Mouse (Mus musculus) intestine, embryonic 14.5 days (tissue): ENCODE data around the gene Tenm2. TPM values are rescaled to one million over a fixed set of nuclear protein-coding genes. Genes with fewer than 3 reads are reported as not detected.

ENCODE experiments used
- ATAC-seq: fragments of 200-750 bp; cut with Nextera tagmentation; replicated peaks from 2 replicates; pipeline ENCODE4 v1.8.0; 2017; ENCODE audit warnings: low read depth, moderate number of reproducible peaks, moderate TSS enrichment, moderate library complexity; ENCODE audit not compliant: low FRiP score, low TSS enrichment
- DNase-seq: peaks from one replicate; pipeline ENCODE4 v3.0.0-alpha.2; 2018; ENCODE audit warnings: low spot score
- H3K27ac ChIP-seq: fragments of 300-500 bp; sonication (generic); 2 replicates; pipeline ENCODE4 v1.5.1; 2014; ENCODE audit warnings: low read depth, mild to moderate bottlenecking, control low read depth
- H3K27me3 ChIP-seq: fragments of 300-500 bp; sonication (generic); replicated peaks from 2 replicates; pipeline ENCODE4 v1.6.1; 2014; ENCODE audit warnings: low read length, control low read depth; ENCODE audit not compliant: control insufficient read depth, insufficient read depth
- H3K36me3 ChIP-seq: fragments of 300-500 bp; sonication (generic); 2 replicates; pipeline ENCODE4 v1.6.1; 2014; ENCODE audit warnings: low read length, control low read depth; ENCODE audit not compliant: control insufficient read depth, insufficient read depth
- H3K4me1 ChIP-seq: fragments of 300-500 bp; sonication (generic); replicated peaks from 2 replicates; pipeline ENCODE4 v1.6.1; 2014; ENCODE audit warnings: low read length, control low read depth, mixed read lengths; ENCODE audit not compliant: control insufficient read depth, insufficient read depth
- H3K4me2 ChIP-seq: fragments of 300-500 bp; sonication (generic); 2 replicates; pipeline ENCODE4 v1.6.1; 2014; ENCODE audit warnings: low read length
- H3K4me3 ChIP-seq: fragments of 300-500 bp; sonication (generic); 2 replicates; pipeline ENCODE4 v1.5.1; 2014; ENCODE audit warnings: low read depth, low read length, control low read depth, mixed read lengths
- H3K9ac ChIP-seq: fragments of 300-500 bp; sonication (generic); 2 replicates; pipeline ENCODE4 v1.6.1; 2014; ENCODE audit warnings: mild to moderate bottlenecking, low read length
- H3K9me3 ChIP-seq: fragments of 300-500 bp; sonication (generic); 2 replicates; pipeline ENCODE4 v1.6.1; 2016; ENCODE audit warnings: low read length, control low read depth; ENCODE audit not compliant: control insufficient read depth
- WGBS: fragments of 180-500 bp; shearing (Covaris S2); extraction: QIAGEN DNeasy Blood & Tissue Kit; methylation state at CpG from one replicate; pipeline ENCODE4 v1.1.7; 2014; 5-methylcytosine and 5-hydroxymethylcytosine counted together
- polyA plus RNA-seq: library from polyadenylated mRNA; unstranded; fragments of >200 nt; fragmentation: Nextera tagmentation; extraction: Ambion mirVana; gene quantifications from 2 replicates; pipeline ENCODE4 v1.2.1, GENCODE M21; 2014

Gene Tenm2
- polyA plus RNA-seq, 1 experiment from 2014 or later, result 2.8 TPM

GRCm38 (mm10) chr11:36851690-36852089 is 384.1 kb downstream of the Tenm2 start:
- no peak overlapping the region for H3K9ac ChIP-seq
- no peak overlapping the region for H3K4me3 ChIP-seq
- H3K4me2 ChIP-seq, result no peak overlapping the region
- 39% methylated on average over 3 of the region's 3 CpGs for WGBS
- no peaks in the 10 kb centered on the region for H3K36me3 ChIP-seq
- ATAC-seq (no peak), DNase-seq (no peak)
- no peaks in the 10 kb centered on the region for H3K4me1 ChIP-seq
- no peaks in the 10 kb centered on the region for H3K9me3 ChIP-seq
- H3K27me3 ChIP-seq, result no peaks in the 10 kb centered on the region
- H3K27ac ChIP-seq, result no peak overlapping the region

DNA sequence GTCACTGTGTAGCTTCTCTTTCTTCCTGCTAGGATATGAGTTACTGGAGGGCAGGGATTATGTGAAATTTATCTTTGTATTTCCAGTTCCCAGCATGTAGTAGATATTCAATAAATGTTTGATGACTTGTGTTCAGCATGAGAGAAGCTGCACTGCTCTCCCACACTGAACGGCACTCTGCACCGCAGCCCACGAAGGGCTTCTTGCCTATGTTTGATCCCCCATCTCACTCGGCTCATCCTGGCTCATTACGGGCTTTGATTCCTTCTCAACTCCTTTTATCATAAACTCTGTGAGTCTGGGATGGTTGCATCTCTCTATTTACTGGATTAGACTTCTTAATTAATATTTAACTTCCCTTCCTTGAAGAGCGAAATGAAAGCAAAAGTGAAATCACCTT is 388.3 kb downstream of the Tenm2 start:
- Histone ChIP-seq H3K27ac (no peak overlapping the region), H3K4me1 (no peaks in the 10 kb centered on the region), H3K9me3 (no peaks in the 10 kb centered on the region), H3K9ac (no peak overlapping the region), H3K4me2 (no peak overlapping the region), H3K36me3 (no peaks in the 10 kb centered on the region), H3K27me3 (no peaks in the 10 kb centered on the region), H3K4me3 (no peak overlapping the region)
- WGBS, result 77% methylated on average over 6 of the region's 6 CpGs
- DNase-seq (no peak), ATAC-seq (no peak)

- ATAC-seq, result peak; percentile 43; the same call in 1 of the 2 replicates
Measured at GRCm38 (mm10) chr11:36832855-36833254, 402.9 kb downstream of the Tenm2 start.

GRCm38 (mm10) chr11:36831511-36831910 is 404.3 kb downstream of the Tenm2 start:
- no peak overlapping the region for H3K4me2 ChIP-seq
- no peaks in the 10 kb centered on the region for H3K27me3 ChIP-seq
- no peak overlapping the region for H3K4me3 ChIP-seq
- DNase-seq, result no peak
- 56% methylated on average over 11 of the region's 11 CpGs for WGBS
- no peak for ATAC-seq
- H3K27ac ChIP-seq, result no peak overlapping the region
- H3K36me3 ChIP-seq, result no peaks in the 10 kb centered on the region
- no peaks in the 10 kb centered on the region for H3K4me1 ChIP-seq
- H3K9ac ChIP-seq, result no peak overlapping the region
- H3K9me3 ChIP-seq, result no peaks in the 10 kb centered on the region

More at GRCm38 (mm10) chr11:36832855-36833254, 402.9 kb downstream of the Tenm2 start:
- 53% methylated on average over 4 of the region's 4 CpGs for WGBS
- Histone ChIP-seq H3K27me3 (no peaks in the 10 kb centered on the region), H3K9ac (no peak overlapping the region), H3K9me3 (no peaks in the 10 kb centered on the region), H3K36me3 (no peaks in the 10 kb centered on the region), H3K4me1 (no peaks in the 10 kb centered on the region), H3K27ac (no peak overlapping the region), H3K4me3 (no peak overlapping the region), H3K4me2 (no peak overlapping the region)
- no peak for DNase-seq

DNA sequence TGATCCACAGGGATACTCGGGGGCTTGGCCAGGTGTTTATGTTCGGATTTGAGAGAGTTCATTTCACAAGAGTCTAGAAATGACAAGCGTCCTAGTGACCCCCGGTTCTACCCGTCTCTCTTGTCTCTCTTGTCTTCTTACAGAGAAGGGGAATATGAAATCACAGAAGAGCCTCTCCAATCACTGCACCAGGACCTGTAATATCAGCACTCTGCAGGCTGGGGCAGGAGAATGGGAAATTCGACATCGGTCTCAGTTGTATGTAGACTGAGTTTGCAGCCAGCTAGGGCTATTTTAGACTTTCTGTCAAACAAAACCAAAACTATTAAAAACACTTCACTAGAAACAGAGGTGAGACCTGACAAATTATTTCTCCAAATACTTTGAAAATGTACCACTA is 411.1 kb downstream of the Tenm2 start:
- Histone ChIP-seq H3K4me2 (peak overlapping the region; percentile 16; the same call in 1 of the 2 replicates), H3K4me1 (0 out of 2 replicates have a peak, but pooled peaks cover 5% of the 10 kb centered on the region), H3K36me3 (no peaks in the 10 kb centered on the region), H3K27me3 (no peaks in the 10 kb centered on the region), H3K9me3 (no peaks in the 10 kb centered on the region), H3K4me3 (no peak overlapping the region), H3K9ac (no peak overlapping the region), H3K27ac (no peak overlapping the region)
- ATAC-seq (no peak), DNase-seq (no peak)
- 34% methylated on average over 7 of the region's 7 CpGs for WGBS

DNA sequence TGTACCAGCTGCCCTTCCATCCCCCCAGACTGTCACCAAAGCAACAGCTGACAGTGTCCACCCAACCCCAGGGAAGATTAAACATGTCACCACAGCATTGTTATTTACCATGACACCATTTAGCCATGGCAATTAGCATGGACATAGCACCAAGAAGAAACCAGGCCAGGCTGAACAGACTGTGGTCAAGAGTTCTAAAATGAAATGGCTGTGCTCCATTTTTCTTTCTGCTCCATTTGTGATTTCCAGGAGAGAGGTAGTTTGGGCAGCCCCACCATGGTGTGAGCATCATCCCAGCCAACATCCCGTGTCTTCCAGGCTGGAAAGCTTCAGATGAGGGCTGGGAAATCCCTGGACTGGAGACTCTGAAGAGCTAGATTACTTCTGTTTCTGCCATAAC is 431.1 kb downstream of the Tenm2 start:
- no peak for ATAC-seq
- Histone ChIP-seq H3K27ac (no peak overlapping the region), H3K9me3 (no peaks in the 10 kb centered on the region), H3K4me3 (no peak overlapping the region), H3K4me1 (no peaks in the 10 kb centered on the region), H3K9ac (no peak overlapping the region), H3K27me3 (no peaks in the 10 kb centered on the region), H3K36me3 (no peaks in the 10 kb centered on the region), H3K4me2 (no peak overlapping the region)
- no peak for DNase-seq
- WGBS, result 72% methylated on average over 1 of the region's 1 CpGs

- Histone ChIP-seq H3K27me3 (no peaks in the 10 kb centered on the region), H3K36me3 (no peaks in the 10 kb centered on the region), H3K9ac (no peak overlapping the region), H3K4me1 (no peaks in the 10 kb centered on the region), H3K4me2 (no peak overlapping the region), H3K9me3 (no peaks in the 10 kb centered on the region), H3K4me3 (no peak overlapping the region), H3K27ac (no peak overlapping the region)
- no peak for ATAC-seq
- WGBS, result 49% methylated on average over 8 of the region's 8 CpGs
- DNase-seq, result no peak
Measured at GRCm38 (mm10) chr11:36802208-36802631, 433.5 kb downstream of the Tenm2 start.

GRCm38 (mm10) chr11:36801683-36802082 is 434.1 kb downstream of the Tenm2 start:
- Histone ChIP-seq H3K9ac (no peak overlapping the region), H3K9me3 (no peaks in the 10 kb centered on the region), H3K27me3 (no peaks in the 10 kb centered on the region), H3K4me3 (no peak overlapping the region), H3K4me2 (no peak overlapping the region), H3K4me1 (no peaks in the 10 kb centered on the region), H3K36me3 (no peaks in the 10 kb centered on the region), H3K27ac (no peak overlapping the region)
- WGBS, result 79% methylated on average over 4 of the region's 4 CpGs
- no peak for DNase-seq
- ATAC-seq, result no peak

- H3K36me3 ChIP-seq, result no peaks in the 10 kb centered on the region
- no peak for DNase-seq
- no peak for ATAC-seq
- H3K9me3 ChIP-seq, result no peaks in the 10 kb centered on the region
- no peaks in the 10 kb centered on the region for H3K4me1 ChIP-seq
- H3K27me3 ChIP-seq, result no peaks in the 10 kb centered on the region
- H3K4me2 ChIP-seq, result no peak overlapping the region
- no peak overlapping the region for H3K27ac ChIP-seq
- WGBS, result 76% methylated on average over 8 of the region's 8 CpGs
- no peak overlapping the region for H3K9ac ChIP-seq
- no peak overlapping the region for H3K4me3 ChIP-seq
Measured at GRCm38 (mm10) chr11:36799409-36799808, 436.4 kb downstream of the Tenm2 start.
